Mouse (Mus musculus) embryo, embryonic 11 days (tissue): ENCODE measurements at regions not wholly inside any gene's neighbourhood (a gene's known extent, or its start where the extent isn't known, plus 50 kb on each side); places are given as distances from the start of the nearest gene placed in this dataset.
A peak's percentile ranks its signal among the peaks of the same experiment; 100 is the strongest.

Experiments
- DNase-seq: peaks from one replicate; pipeline ENCODE4 v3.0.0-alpha.2; 2015

DNA sequence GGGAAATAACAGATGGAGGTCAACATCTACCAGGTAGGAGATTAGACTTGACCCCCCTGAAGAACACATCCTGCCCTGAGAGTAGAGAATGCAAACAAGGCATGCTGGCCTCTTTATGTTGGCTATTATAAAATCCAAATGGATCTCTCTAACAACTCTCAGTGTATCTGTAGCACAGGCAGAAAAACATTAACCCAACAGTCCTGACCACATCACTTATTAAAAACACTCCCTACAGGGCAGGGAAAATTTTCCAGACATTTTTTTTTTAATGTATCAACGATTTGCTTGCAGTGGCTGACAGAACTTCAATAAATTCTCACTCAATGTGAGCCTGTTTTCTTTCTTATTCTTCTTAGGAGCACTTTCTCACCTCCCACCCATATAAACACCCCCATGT is 511.4 kb downstream of the Cdk5rap2 start:
- DNase-seq: no peak

DNA sequence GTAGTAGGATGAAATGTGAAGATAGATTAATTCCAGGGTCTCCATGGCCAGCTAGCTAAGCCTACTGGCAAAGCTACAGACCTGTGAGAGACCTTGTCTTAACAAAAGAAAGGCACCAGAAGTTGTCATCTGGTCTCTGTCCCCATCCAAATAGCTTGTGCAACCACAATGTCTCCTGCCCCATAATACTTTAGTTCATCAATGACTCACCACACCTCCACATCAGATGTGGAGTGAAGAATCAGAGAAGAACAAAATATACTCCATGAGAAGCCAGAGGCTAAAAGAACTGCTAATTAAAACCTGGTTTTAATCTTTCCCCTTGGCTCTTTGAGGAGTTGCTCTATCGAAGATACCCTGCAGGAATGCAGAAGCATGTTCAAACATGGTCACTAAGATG is 514.1 kb downstream of the Cdk5rap2 start:
- DNase-seq: no peak

DNA sequence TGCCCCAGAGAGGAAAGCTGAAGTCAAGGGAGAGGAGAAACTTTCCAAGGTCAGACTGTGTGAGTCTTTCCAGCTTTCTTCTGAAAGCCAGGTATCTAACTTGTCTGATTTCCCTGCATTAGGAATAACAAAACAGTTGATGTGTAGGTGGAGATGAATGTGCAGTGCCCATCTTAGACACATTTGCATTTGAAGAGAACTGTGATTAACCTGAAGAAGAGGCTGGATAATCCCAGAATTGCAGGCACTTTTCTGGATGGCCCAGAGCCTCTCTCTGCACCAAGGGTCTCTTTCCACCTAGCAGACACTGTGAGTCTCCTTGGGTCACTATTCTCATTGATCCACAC is 517.4 kb downstream of the Cdk5rap2 start:
- no peak for DNase-seq

GRCm38 (mm10) chr4:69891898-69892828 is 518.1 kb downstream of the Cdk5rap2 start:
- DNase-seq: peak; percentile 41

DNA sequence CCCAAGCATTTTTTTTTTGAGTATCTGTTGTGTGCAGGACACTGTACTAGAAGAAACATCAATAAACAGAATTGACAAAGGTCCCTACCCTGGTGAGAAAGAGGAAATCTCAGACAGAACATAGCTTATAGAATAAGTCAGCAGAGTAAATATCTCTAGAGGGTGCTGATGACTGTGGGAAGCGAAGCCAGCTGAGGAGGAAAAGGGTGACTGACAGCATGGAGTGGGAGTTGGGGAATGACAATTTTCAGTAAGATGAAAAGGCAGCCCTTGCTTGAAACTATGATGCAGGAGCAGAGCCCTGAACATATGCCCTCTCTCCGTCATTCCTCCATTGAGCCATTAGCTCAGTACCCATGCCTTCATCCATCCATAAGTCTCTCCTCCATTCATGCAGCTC is 519.6 kb downstream of the Cdk5rap2 start:
- DNase-seq: no peak

- peak; percentile 11 for DNase-seq
Observed at GRCm38 (mm10) chr4:69889931-69890634, 520.2 kb downstream of the Cdk5rap2 start.

DNA sequence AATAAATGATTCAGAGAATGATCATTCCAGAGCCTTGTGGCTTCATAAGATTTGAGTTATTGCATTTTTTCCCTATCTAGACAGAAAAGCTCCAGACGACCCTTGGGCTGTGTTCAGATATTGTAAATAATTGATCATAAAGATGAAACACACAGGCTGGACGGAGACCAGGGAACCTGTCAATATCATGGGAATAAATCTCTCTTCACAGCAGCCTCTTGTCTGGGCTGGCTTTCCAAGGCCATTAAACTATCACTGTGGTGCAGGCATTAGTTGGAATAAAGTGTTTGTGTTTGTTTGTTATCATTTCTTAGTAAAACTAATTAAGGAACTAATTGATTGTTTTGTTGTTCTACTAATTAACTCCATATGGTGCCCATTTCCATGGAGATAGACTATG is 533.5 kb downstream of the Cdk5rap2 start:
- DNase-seq: no peak

GRCm38 (mm10) chr4:69870638-69871037 is 539.6 kb downstream of the Cdk5rap2 start:
- DNase-seq: no peak

GRCm38 (mm10) chr4:69855001-69855400 is 555.2 kb downstream of the Cdk5rap2 start:
- no peak for DNase-seq

DNA sequence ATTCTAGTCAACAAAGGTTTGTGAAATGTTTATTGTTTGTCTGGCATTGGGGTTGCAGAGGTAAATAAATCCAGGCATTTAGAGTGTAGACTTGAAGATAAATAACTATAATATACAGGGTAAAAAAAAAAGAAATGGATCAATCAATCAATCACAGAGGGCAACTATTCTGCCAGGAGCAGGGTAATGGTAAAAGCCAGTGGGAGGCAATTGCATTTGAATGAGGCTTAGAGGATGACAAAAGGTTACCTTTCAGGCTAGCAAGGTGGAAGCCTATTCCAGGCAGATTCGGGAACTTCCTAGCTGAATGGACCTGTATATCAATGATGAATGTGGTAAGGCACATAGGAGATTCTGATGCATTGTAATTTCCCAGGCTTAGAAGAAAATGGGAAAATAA is 557.6 kb downstream of the Cdk5rap2 start:
- DNase-seq: no peak

GRCm38 (mm10) chr4:69849423-69849822 is 560.8 kb downstream of the Cdk5rap2 start:
- no peak for DNase-seq

GRCm38 (mm10) chr4:69839868-69840267 is 570.4 kb downstream of the Cdk5rap2 start:
- DNase-seq: no peak

DNA sequence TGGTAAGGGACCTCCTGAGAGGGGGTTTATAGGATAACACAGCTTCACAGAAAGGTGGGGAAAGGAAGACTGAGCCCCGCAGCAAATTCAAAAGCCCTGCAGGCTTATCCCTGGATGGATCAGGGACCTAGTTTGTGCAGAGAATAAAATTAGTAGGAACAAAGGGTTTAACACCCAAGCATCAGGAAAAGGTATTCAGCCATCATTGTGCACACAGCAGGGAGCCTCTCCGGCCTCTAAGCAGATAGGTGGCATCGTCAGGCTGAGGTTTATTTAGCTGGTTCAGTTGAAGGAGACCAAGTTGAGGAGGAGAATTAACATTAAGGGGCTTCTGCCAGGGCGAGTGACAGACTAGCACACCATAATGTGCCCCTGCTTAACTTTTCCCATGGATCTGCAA is 571.3 kb downstream of the Cdk5rap2 start:
- DNase-seq: no peak

- DNase-seq: no peak
Observed at GRCm38 (mm10) chr4:69824903-69825268, 585.4 kb downstream of the Cdk5rap2 start.

DNA sequence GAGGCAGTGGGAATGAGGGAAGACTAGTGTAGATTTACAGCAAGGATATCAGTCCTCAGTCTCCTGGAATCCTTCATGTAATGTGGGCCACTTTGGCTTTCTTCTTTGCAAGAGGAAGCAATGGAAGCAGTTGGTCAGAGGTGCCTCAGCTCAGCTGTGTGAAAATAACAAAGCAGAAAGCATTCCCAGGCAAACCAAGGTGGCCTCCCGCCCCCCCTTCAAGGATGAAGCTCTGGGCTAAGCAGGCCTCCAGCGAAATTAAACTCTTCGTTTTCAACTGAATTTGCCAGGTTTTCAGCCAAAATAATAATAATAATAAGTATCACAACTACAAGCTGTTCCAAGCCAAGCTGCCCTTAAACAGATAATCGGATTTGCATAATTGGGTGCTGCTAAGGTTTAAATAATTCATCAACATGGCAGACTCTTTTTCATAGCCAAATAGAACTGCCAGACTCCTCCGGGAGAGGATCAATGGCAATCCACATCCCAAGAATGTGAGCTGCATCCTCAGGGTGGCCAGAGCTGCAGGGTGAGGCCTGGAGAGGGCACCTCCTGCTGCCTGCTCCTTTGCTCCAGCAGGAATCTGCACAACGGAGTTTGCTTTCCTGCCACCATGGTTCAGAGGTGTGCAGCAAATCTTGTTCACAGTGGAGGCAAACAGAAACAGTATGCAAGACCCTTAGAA is 585.9 kb downstream of the Cdk5rap2 start:
- DNase-seq: peak; percentile 16

- DNase-seq: peak; percentile 51
Observed at GRCm38 (mm10) chr4:69823311-69823940, 586.8 kb downstream of the Cdk5rap2 start.

DNA sequence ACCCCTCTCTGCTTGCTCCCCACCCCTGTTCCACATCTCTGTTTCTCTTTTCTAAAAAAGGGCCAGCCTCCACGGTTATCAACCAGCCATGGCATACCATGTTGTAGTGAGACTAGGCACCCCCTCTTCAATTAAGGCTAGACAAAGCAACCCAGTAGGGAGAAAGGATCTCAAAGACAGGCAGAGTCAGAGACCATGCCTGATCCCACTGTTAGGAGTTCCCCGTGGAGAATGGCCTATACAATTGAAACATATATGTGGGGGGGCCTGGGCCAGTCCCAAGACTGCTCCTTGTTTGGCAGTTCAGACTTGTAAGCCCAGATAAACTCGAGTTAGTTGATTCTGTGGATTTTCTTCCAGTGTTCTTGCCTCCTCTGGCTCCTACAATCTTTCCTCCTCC is 591.4 kb downstream of the Cdk5rap2 start:
- no peak for DNase-seq

DNA sequence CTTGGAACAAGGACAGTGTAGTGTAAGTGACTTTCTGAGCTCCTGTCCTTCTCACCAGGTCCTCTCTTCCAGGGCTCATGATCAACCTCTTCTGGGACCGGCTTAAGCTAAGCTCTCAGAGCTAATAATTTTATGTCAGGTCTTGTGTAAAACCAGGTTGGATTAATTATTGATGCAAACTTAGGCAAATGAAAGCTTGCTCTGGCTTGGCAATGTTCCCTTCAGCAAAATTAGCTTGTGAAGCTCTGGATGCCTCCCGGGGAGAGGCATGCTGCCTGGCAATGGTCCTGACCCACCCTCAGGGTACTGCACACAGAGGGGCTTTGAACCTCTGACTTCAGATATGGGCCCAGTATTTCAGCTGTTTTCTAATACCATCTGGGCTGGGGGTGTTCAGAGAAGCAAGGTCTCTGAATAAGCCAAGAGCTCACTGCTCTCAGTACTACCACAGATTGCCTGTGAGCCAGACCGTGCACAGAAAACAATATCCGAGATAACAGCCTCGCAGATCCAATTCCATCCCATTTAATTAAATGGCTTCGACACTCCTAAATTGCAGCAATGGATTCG is 624.7 kb downstream of the Cdk5rap2 start:
- DNase-seq: no peak

DNA sequence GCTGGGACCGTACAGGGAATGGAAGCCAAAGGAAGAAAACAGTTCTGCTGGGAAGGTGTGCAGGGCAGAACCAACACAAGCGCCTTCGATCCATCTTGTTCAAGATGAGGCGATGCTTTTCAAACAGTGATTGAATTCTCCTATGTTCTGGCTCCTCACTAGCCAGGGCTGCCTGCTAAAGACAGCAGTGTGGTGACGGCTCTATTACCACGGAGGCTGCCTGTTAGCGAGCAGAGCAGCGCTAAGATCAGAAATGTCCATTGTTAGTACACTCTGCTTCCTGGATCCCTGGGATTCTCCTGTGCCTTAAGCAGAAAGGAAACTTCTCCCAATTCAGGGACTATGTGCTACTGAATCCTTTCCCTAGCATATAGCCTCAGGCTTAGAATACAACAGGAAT is 629.0 kb downstream of the Cdk5rap2 start:
- peak; percentile 1 for DNase-seq

DNA sequence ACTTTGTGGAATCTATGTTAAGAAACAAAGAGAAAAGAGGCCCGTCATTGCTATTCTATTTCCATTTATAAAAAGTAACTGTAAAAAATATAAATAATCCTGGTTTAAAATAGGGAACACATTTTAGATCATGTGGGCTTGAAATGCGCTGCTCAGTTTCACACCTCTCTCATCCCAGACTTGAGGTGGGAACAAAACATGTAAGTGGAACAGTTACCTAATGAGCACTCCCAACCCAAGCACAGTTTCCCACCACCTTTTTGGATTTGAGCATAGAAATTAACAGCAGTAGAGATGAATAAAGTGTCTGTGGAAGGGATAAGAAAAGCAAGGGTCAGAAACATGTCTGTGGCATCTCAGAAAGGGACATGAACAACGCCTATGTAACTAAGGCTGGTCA is 648.4 kb downstream of the Cdk5rap2 start:
- DNase-seq: no peak

DNA sequence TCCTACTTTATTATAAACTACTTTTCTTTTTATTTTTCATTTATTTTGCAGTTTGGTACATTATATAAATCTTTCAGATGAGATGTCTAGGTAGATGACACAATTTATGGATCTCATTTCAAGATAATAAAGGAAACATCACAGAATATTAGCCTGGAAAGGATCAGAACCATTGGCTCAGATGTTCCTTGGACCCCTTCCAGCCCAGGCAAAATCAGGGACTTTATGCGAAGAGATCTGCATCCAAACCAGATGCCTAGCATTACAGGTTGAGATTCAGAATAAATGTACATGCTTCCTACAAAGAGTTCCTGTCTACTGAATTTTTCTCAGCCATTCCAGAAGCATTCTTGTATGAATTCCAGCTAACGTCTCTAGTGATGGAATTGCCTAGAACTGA is 650.6 kb downstream of the Cdk5rap2 start:
- no peak for DNase-seq

GRCm38 (mm10) chr4:69754567-69754966 is 655.7 kb downstream of the Cdk5rap2 start:
- peak; percentile 39 for DNase-seq

DNA sequence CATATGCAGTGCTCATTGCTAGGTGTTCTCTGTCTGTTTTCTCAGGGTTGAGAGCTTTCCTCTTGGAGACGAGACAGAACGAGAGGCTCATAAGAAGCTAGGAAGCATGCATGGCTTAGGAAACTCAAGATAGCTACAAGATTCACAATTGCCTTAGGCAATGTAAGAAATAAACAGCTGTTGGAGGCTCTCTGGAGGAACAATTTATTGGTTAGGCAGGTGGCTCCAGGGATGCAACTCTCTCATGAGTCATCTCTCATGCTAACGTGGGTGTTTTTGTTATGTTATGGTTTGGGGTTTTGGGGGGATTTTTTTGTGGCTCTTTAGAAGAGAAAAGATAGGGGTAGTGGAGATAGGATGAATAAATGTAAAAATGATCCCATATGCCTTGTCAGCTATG is 657.2 kb downstream of the Cdk5rap2 start:
- no peak for DNase-seq
